Comparison of ENCODE assay signal across 16 mouse cellular contexts in the genomic region with DNA sequence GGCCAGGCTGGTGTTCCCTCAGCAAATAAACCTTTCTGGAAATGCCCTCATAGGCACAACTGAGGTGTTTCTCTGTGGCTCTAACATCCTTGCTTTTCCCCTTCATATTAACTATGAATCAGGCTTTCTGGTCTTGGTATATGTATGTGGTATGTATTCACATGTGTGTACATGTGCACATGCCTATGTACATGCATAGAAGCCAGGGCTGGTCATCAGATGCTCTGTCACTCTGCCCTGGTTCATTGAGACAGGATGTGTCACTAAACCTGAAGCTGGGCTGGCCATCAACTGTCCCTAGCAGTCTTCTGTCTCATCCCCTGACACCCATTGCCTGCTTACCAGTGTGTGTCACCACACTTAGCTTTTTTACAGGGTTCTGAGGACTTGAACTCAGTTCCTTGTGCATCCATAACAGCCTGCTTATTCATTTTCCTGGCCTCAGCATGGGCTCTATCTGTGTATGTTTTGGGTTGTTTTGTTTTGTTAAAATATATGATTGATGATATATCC.
"Had no signal": no experiment of that assay in that cellular context is flagged by ENCODE, and none has a peak within 500 bp of the region (broad histone marks: within the 10 kb centered on the region; RNA-seq: fewer than 3 reads in every experiment).

No protein-coding gene starts in this region.

- H3K27me3 ChIP-seq: neural tube, embryonic 13.5 days; neural tube, embryonic 15.5 days; stomach, embryonic 15.5 days had no signal

- H3K9me3 ChIP-seq: neural tube, embryonic 13.5 days; neural tube, embryonic 15.5 days; stomach, embryonic 15.5 days had no signal

- H3K9ac ChIP-seq: neural tube, embryonic 13.5 days; neural tube, embryonic 15.5 days; stomach, embryonic 15.5 days had no signal

- DNase-seq: retina, postnatal 1 day; right cerebral cortex, adult 18-20 months; right cerebral cortex, postnatal 14 days; right cerebral cortex, postnatal 25 days; right cerebral cortex, postnatal 4 days; spleen, adult 18-20 months; thymus, adult 18-20 months; thymus, adult 2 months; thymus, postnatal 14 days; thymus, postnatal 25 days; thymus, postnatal 36 days; thymus, postnatal 4 days had no signal

- H3K4me3 ChIP-seq: neural tube, embryonic 13.5 days; neural tube, embryonic 15.5 days; stomach, embryonic 15.5 days had no signal

- H3K4me1 ChIP-seq: neural tube, embryonic 13.5 days; neural tube, embryonic 15.5 days; stomach, embryonic 15.5 days had no signal

- H3K27ac ChIP-seq: neural tube, embryonic 13.5 days; neural tube, embryonic 15.5 days; stomach, embryonic 15.5 days; stomach, postnatal 0 days had no signal
